Mouse (Mus musculus) stomach, postnatal 0 days (tissue): ENCODE measurements around the gene Rbbp7. TPM values are rescaled to one million over a fixed set of nuclear protein-coding genes. Genes with fewer than 3 reads are reported as not detected.
"Not testable (repeated sequence)": the region's sequence is repeated elsewhere in the genome, so short reads cannot be mapped to it uniquely, and the experiment has no call there.

Experiments
- ATAC-seq: fragments of 200-750 bp; cut with Nextera tagmentation; 2 replicates; pipeline ENCODE4 v1.8.0; 2017; ENCODE audit not compliant: low FRiP score, low TSS enrichment
- DNase-seq: peaks from one replicate; pipeline ENCODE4 v3.0.0-alpha.2; 2016; ENCODE audit warnings: low spot score
- H3K27ac ChIP-seq: fragments of 300-500 bp; sonication (generic); replicated peaks from 2 replicates; pipeline ENCODE4 v1.5.1; 2014; ENCODE audit warnings: mild to moderate bottlenecking, control low read depth
- H3K27me3 ChIP-seq: fragments of 300-500 bp; sonication (generic); 2 replicates; pipeline ENCODE4 v1.6.1; 2014; ENCODE audit warnings: low read length; ENCODE audit not compliant: control insufficient read depth, insufficient read depth
- H3K36me3 ChIP-seq: fragments of 300-500 bp; sonication (generic); 2 replicates; pipeline ENCODE4 v1.6.1; 2014; ENCODE audit warnings: low read length, mixed read lengths; ENCODE audit not compliant: control insufficient read depth, insufficient read depth
- H3K4me1 ChIP-seq: fragments of 300-500 bp; sonication (generic); replicated peaks from 2 replicates; pipeline ENCODE4 v1.6.1; 2014; ENCODE audit warnings: antibody characterized with exemption; ENCODE audit not compliant: control insufficient read depth, insufficient read depth
- H3K4me2 ChIP-seq: fragments of 300-500 bp; sonication (generic); replicated peaks from 2 replicates; pipeline ENCODE4 v1.6.1; 2014; ENCODE audit warnings: low read depth, mild to moderate bottlenecking, control low read depth, moderate library complexity
- H3K4me3 ChIP-seq: fragments of 300-500 bp; sonication (generic); 2 replicates; pipeline ENCODE4 v1.5.1; 2014; ENCODE audit warnings: low read depth, low read length, control low read depth
- H3K9ac ChIP-seq: fragments of 300-500 bp; sonication (generic); 2 replicates; pipeline ENCODE4 v1.6.1; 2014; ENCODE audit warnings: mild to moderate bottlenecking, low read length, control low read depth, mixed read lengths
- H3K9me3 ChIP-seq: fragments of 300-500 bp; sonication (generic); 2 replicates; pipeline ENCODE4 v1.6.1; 2016; ENCODE audit warnings: low read length; ENCODE audit not compliant: control insufficient read depth
- CTCF ChIP-seq: IDR thresholded peaks from 2 replicates; pipeline ENCODE4 v1.5.1; 2016; ENCODE audit warnings: antibody characterized with exemption, low read depth, mild to moderate bottlenecking, moderate library complexity
- EP300 ChIP-seq: optimal IDR thresholded peaks from 2 replicates; pipeline ENCODE3; 2016; ENCODE audit warnings: antibody characterized with exemption
- WGBS: fragments of 180-500 bp; shearing (Covaris S2); extraction: QIAGEN DNeasy Blood & Tissue Kit; methylation state at CpG from one replicate; pipeline ENCODE4 v1.1.7; 2014; 5-methylcytosine and 5-hydroxymethylcytosine counted together
- polyA plus RNA-seq: library from polyadenylated mRNA; unstranded; fragments of >200 nt; fragmentation: Nextera tagmentation; extraction: Ambion mirVana; gene quantifications from 2 replicates; pipeline ENCODE4 v1.2.1, GENCODE M21; 2015

Gene Rbbp7
- polyA plus RNA-seq, 1 experiment from 2014 or later = 276 TPM

DNA sequence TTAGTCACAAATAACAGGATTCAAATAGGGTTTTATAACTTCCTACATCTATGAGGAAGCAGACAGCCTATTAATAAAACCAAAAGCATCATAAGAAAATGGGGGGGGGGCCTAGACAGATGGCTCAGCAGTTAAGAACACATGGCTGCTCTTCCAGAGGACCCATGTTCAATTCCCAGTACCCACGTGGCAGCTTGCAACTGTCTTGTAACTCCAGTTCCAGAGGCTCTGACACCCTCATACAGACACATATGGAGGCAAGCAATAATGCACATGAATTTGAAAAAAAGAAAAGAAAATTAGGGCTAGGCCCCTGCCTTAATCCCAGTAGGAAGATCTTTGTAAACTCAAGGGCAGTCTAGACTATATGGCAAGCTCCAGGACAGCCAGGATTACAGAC lies 28.2 kb downstream of the Rbbp7 start:
- H3K27me3 ChIP-seq = no peaks in the 10 kb centered on the region
- 82% methylated on average over 1 of the region's 1 CpGs for WGBS
- H3K4me1 ChIP-seq = no peaks in the 10 kb centered on the region
- no peaks in the 10 kb centered on the region; the same call in 1 of the 2 replicates for H3K36me3 ChIP-seq
- no peak for DNase-seq
- no peak overlapping the region for H3K27ac ChIP-seq
- no peaks in the 10 kb centered on the region for H3K9me3 ChIP-seq
- H3K4me2 ChIP-seq = no peak overlapping the region
- H3K9ac ChIP-seq = no peak overlapping the region
- no peak for TF ChIP-seq CTCF
- no peak for TF ChIP-seq EP300
- H3K4me3 ChIP-seq = no peak overlapping the region
- no peak for ATAC-seq

DNA sequence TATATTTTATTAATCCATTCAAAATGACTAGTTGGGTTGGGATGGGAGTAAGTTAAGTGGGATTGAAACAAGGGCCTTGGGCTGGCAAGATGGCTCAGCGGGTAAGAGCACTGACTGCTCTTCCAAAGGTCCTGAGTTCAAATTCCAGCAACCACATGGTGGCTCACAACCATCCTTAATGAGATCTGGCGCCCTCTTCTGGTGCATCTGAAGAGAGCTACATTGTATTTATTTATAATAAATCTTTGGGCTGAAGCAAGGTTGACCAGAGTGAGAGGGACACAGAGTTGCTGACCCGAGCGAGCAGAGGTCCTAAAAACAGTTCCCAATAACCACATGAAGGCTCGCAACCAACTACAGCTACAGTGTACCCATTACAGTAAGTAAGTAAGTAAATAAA lies 31.2 kb downstream of the Rbbp7 start:
- not testable (repeated sequence) for H3K36me3 ChIP-seq, H3K27ac ChIP-seq, ATAC-seq, DNase-seq, H3K27me3 ChIP-seq, H3K4me3 ChIP-seq, H3K9ac ChIP-seq, H3K9me3 ChIP-seq, H3K4me2 ChIP-seq, H3K4me1 ChIP-seq
- WGBS = 82% methylated on average over 5 of the region's 5 CpGs
- TF ChIP-seq CTCF = peak; percentile 42

- TF ChIP-seq EP300 (no peak), CTCF (peak; percentile 76)
- ATAC-seq (no peak), DNase-seq (peak; percentile 19)
- H3K4me2 ChIP-seq = no peak overlapping the region
- H3K4me3 ChIP-seq = no peak overlapping the region
- H3K4me1 ChIP-seq = no peaks in the 10 kb centered on the region
- no peaks in the 10 kb centered on the region for H3K36me3 ChIP-seq
- no peak overlapping the region for H3K9ac ChIP-seq
- no peaks in the 10 kb centered on the region for H3K27me3 ChIP-seq
- H3K27ac ChIP-seq = no peak overlapping the region
- H3K9me3 ChIP-seq = no peaks in the 10 kb centered on the region
Measured at GRCm38 (mm10) chrX:162800371-162800770, 40.2 kb downstream of the Rbbp7 start.

- no peaks in the 10 kb centered on the region for H3K27me3 ChIP-seq
- TF ChIP-seq EP300 = no peak
- no peak for TF ChIP-seq CTCF
- 35% methylated on average over 6 of the region's 6 CpGs for WGBS
- H3K9ac ChIP-seq = no peak overlapping the region
- H3K27ac ChIP-seq = no peak overlapping the region
- peak overlapping the region; percentile 77 for H3K4me2 ChIP-seq
- DNase-seq = no peak
- H3K36me3 ChIP-seq = no peaks in the 10 kb centered on the region
- peak overlapping the region; percentile 50; the same call in 1 of the 2 replicates for H3K4me3 ChIP-seq
- no peak for ATAC-seq
- H3K9me3 ChIP-seq = no peaks in the 10 kb centered on the region
- H3K4me1 ChIP-seq = no peaks in the 10 kb centered on the region
Measured at GRCm38 (mm10) chrX:162828016-162828415, 67.8 kb downstream of the Rbbp7 start.

Other genes starting within 250 kb of the Rbbp7 start
- 0.72 and 1.0 TPM in 2 replicates for gene Reps2, start 116.8 kb upstream of the Rbbp7 start, polyA plus RNA-seq
- 5.7 and 6.2 TPM in 2 replicates for gene Txlng, start 69.1 kb downstream of the Rbbp7 start, polyA plus RNA-seq
- gene Syap1, start 128.0 kb downstream of the Rbbp7 start, polyA plus RNA-seq = 40.6 and 43.3 TPM in 2 replicates
- 39.1 and 40.9 TPM in 2 replicates for gene Ctps2, start 140.8 kb downstream of the Rbbp7 start, polyA plus RNA-seq
- 235 and 318 TPM in 2 replicates for gene S100g, start 204.2 kb downstream of the Rbbp7 start, polyA plus RNA-seq